In genomic region chr2:8296001-8296400, GRCm38 (mm10) we compare ENCODE assay signal across 25 mouse cellular contexts.
"Had no signal": no experiment of that assay in that cellular context is flagged by ENCODE, and none has a peak within 500 bp of the region (broad histone marks: within the 10 kb centered on the region; RNA-seq: fewer than 3 reads in every experiment).

No protein-coding gene starts in this region.

- H3K4me3 ChIP-seq: embryonic facial prominence, embryonic 10.5 days; embryonic facial prominence, embryonic 12.5 days; embryonic facial prominence, embryonic 13.5 days; embryonic facial prominence, embryonic 15.5 days; erythroblast, embryonic 14.5 days; forebrain, embryonic 10.5 days; forebrain, embryonic 12.5 days; forebrain, embryonic 13.5 days; forebrain, embryonic 15.5 days; gastrocnemius, adult 2 months; heart, adult 2 months had no signal

- DNase-seq: cerebellum, adult 8-10 months; cerebellum, adult 9-10 months; cerebellum, adult 9-11 months; cerebellum, postnatal 10 days; cerebellum, postnatal 14 days; cerebellum, postnatal 25 days; embryo, embryonic 11 days; forebrain, postnatal 0 days; gastrocnemius, adult 2 months; gastrocnemius, postnatal 10 days; gastrocnemius, postnatal 14 days; gastrocnemius, postnatal 25 days; gastrocnemius, postnatal 36 days; heart, adult 11 months; heart, adult 18-20 months; heart, adult 2 months had no signal

- H3K27ac ChIP-seq: embryonic facial prominence, embryonic 10.5 days; embryonic facial prominence, embryonic 12.5 days; embryonic facial prominence, embryonic 13.5 days; embryonic facial prominence, embryonic 15.5 days; forebrain, embryonic 10.5 days; forebrain, embryonic 12.5 days; forebrain, embryonic 13.5 days; forebrain, embryonic 15.5 days; gastrocnemius, adult 2 months; heart, adult 2 months had no signal
